Mouse (Mus musculus) cerebellum, adult (tissue): ENCODE results near the gene Mfsd2b.

Experiments used
- ATAC-seq: cut with Nextera tagmentation; 2 replicates; pipeline ENCODE4 v1.9.2; 2017; ENCODE audit warnings: mild to moderate bottlenecking, moderate library complexity, mixed read lengths; ENCODE audit not compliant: insufficient number of reproducible peaks, low FRiP score, low TSS enrichment

Gene Mfsd2b

GRCm38 (mm10) chr12:4878296-4878783 is 4.2 kb upstream of the Mfsd2b start:
- ATAC-seq: no peak

GRCm38 (mm10) chr12:4875623-4876022 is 1.5 kb upstream of the Mfsd2b start:
- ATAC-seq: no peak

DNA sequence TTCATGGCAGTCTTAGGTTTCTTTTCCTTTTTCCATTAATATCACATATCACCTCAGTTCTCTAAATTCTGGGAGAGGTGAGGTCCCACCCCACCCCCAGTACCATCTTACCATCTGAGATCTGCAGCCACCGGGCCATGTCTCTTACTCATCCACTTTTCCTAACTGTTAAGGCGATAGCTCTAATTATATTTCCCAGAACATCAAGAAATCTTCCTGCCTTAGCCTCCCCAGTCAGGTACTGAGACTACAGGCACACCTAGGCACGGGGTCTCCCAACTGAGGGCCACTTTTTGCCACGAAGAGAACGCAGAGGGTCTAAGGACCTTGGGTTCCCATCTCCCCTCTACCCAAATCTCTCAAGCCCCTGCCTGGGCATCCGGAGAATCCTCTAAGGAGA is 628 bp downstream of the Mfsd2b start:
- no peak for ATAC-seq

DNA sequence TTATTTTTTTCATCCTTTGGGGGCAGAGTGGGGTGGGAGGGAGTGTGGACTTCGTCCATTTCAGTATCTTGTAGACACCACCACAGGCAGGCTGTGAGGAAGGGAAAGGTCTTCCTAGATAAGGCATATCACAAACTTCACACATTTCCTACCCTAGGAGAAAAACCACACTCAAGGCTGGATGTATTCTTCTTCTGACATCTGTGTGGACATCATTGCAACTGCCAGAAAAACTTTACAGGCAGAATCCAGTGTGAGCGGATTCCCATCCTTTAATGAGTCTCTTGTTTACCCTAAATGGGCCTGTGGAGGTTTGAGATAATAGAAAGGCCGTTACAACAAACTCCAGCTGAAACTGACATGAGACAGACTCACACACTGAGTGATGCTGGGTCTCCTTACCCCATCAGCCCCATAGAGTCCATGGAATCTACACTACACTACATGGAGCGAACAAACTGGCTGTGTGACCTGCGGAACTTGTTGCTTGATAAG is 1.1 kb downstream of the Mfsd2b start:
- ATAC-seq: no peak

DNA sequence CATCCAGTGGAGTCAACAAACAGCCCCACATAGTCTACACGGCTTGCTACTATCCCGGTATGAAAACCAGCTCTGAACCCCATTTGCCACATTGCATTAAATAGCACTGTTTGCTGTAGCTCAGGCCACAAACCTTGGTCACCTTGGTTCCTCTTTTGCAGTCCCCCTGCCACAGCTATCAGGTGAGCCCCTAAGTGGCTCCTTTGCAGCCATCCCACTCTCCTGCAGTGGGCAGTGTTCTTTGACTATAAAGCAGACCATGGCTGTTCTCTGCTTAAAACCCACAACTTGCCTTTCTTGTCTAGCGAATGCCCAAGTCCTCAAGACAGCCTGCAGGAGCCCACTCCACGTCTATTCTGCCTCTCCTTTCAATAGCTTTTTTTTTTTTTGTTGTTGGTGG is 1.9 kb downstream of the Mfsd2b start:
- no peak for ATAC-seq

GRCm38 (mm10) chr12:4871260-4871659 is 2.9 kb downstream of the Mfsd2b start:
- no peak for ATAC-seq

DNA sequence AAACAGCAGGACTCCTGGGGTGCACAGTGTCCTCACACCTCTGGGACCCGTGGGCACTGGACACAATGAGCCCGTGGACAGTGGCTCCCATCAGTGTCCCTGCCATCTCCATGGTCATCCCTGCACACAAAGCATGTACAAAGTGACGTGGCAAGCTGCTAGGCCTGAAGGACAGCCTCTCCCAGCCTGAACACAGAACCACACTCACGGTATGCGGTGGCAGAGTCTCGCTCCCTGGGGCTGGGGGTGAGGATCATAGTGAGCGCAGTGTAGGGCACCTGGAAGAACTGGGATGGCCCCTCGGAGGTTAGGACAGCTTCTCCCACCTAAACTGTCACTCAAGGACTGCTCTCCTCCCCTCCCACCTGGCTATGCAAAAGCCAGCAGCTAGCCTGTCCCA is 5.2 kb downstream of the Mfsd2b start:
- ATAC-seq: no peak

GRCm38 (mm10) chr12:4864338-4864690 is 9.8 kb downstream of the Mfsd2b start:
- ATAC-seq: no peak

GRCm38 (mm10) chr12:4863654-4864337 is 10.4 kb downstream of the Mfsd2b start:
- ATAC-seq: peak; percentile 60; the same call in 1 of the 2 replicates

DNA sequence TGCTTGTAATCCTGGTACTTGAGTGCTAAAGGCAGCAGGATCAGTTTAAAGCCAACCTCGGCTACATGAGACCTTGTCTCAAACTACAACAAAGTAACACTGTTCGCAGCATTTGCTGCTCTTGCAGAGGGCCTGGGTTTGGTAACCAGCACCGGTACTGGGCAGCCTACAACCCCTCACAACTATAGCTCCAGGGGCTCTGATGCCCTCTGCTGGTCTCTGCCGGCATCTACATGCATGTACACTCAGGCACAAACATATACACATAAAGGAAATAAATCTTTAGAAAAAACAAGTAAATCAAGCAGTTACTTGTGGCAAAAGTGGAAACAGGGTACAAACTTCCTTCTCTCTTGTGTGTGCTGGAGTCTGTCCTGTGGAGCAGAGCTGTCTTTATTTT is 11.5 kb downstream of the Mfsd2b start:
- ATAC-seq: no peak

DNA sequence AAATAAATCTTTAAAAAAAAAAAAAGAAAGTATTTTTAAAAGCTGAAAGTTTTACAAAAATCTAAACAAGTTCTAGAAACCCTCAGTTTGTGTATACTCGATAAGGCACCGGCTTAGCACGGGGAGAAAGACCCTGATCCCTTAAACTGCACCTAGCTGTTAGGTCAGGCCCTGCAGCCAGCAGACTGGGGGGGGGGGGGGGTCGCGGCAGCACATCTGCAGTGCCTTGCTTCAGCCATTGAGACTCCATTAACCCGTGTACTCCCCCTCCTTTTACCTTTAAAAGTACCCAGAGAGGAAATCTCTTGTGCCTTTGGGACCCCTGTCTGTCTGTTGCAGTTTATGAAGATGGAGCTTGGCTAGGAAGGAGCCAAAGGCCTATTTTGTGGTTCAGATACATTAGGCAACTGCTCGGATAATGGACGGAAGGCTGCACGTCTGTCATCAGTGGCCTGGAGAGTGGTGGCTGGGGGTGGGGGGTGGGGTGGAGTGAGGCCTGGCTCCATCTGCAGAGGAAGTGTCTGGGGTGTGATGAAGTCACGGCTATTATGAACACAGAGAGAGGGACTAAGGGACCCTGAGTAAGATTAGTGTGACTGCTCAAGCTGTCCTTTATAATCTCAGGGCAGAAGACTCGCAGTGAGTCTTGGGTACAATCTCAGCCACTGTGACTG is 14.8 kb downstream of the Mfsd2b start:
- no peak for ATAC-seq

- no peak for ATAC-seq
Observed at GRCm38 (mm10) chr12:4856834-4857233, 17.3 kb downstream of the Mfsd2b start.

- no peak for ATAC-seq
Observed at GRCm38 (mm10) chr12:4856160-4856559, 18.0 kb downstream of the Mfsd2b start.

DNA sequence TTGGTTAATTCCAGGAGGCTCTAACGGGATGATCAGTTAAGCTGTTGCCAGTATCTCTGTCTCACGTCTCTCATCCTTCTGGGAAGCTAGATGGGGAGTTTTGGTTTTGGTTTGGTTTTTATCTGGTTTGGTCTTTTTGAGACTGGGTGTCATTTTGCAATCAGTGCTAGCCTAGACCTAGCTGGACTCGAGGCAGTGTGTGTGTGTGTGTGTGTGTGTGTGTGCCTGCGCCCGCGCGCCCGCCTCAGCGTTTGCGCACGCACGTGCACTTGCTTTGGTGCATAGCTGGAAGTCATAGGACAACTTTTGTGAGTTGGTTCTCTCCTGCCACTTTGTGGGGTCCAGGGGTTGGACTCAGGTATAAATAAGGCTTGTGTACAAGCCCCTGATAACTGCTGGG is 30.4 kb downstream of the Mfsd2b start:
- ATAC-seq: no peak

- ATAC-seq: peak; percentile 99
Observed at GRCm38 (mm10) chr12:4842890-4843597, 31.1 kb downstream of the Mfsd2b start, which contains the start of gene Wdcp. Wdcp (plus strand) TSS chr12:4843303.

GRCm38 (mm10) chr12:4842456-4842855 is 31.7 kb downstream of the Mfsd2b start:
- ATAC-seq: no peak

DNA sequence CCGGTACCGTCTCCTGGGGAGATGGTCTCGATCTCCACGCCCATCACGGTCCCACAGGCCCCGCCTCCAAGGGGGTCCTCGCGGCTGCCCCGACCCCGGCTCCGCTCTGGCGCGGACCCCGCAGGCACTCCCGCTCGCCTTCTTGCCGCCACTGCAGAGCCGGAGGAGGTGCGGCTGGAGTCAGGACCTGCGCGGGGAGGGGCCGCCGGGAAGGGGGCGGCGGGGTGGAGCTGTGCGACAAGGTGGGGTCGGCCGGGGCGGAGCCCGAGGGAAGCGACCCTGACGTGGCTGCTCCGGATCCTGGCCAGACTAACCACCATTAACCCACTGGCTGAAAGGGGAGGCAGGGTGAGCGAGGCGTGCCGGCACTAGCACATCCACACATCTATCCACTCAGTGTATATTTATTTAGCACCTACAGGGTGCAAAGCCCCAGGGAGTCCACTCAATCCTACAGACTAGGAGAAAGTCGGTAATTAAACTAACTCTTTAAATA is 32.7 kb downstream of the Mfsd2b start, which contains the start of gene Fkbp1b:
Gene Fkbp1b, minus strand, starts transcription at position 200 of the 496 bp plus-strand sequence.
- ATAC-seq: 0 out of 2 replicates have a peak, but pooled peaks have one; percentile 14

DNA sequence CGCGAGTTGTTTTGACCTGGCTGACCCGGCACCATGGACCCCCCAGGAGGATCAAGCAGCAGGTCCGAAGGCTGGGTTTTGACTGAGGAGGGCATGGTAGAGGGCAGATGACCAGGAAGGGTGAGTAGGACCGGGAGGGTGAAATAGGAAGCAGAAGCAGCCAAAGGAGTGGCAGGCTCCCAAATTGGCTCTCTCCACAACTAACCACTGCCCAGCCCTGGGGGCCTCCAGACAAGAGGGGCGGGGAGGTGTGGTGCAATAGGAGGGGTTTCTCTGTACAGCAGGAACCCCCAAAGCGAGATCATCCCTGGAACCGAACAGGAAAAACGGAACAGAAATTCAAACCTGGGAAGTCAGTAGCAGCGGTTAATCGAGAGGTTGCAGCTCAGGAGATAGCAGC is 33.4 kb downstream of the Mfsd2b start:
- ATAC-seq: no peak

- ATAC-seq: no peak
Observed at GRCm38 (mm10) chr12:4840010-4840409, 34.1 kb downstream of the Mfsd2b start.

DNA sequence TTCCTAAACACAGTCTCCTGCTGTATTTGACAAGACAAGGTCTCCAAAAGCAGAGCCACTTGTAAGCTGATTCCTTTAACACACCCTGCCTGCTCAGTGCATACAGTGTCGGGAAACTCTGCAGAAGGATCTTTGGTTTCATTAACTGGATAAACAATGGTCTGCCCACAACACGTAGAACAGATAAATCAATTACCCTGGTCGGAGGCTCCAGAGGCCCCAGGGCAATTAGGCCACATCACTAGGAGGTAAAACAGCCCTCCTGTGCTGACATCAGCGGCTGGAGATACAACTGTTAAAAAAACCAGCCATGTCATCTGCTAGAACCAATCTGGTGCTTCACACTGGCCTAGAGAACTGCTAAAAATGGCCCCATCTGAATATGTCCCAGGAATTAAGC is 37.2 kb downstream of the Mfsd2b start:
- ATAC-seq: no peak

- ATAC-seq: no peak
Observed at GRCm38 (mm10) chr12:4827256-4827655, 46.9 kb downstream of the Mfsd2b start.
